Mouse (Mus musculus): ENCODE measurements around the gene Gp9.
"Not testable (repeated sequence)": the region's sequence is repeated elsewhere in the genome, so short reads cannot be mapped to it uniquely, and the experiment has no call there.

Gene Gp9

GRCm38 (mm10) chr6:87750184-87750910 is 27.5 kb upstream of the Gp9 start:
- DNase-seq (ENCODE audit: low spot score): no peak

- no peak for DNase-seq (ENCODE audit: low spot score)
Measured at GRCm38 (mm10) chr6:87751574-87751973, 26.3 kb upstream of the Gp9 start.

- no peak for DNase-seq (ENCODE audit: low spot score)
Measured at GRCm38 (mm10) chr6:87755196-87755595, 22.7 kb upstream of the Gp9 start.

- no peak for DNase-seq (ENCODE audit: low spot score)
Measured at GRCm38 (mm10) chr6:87756896-87757295, 21.0 kb upstream of the Gp9 start.

- no peak for DNase-seq (ENCODE audit: low spot score)
Measured at GRCm38 (mm10) chr6:87759404-87759803, 18.5 kb upstream of the Gp9 start.

- no peak for DNase-seq (ENCODE audit: low spot score)
Measured at GRCm38 (mm10) chr6:87759850-87760249, 18.0 kb upstream of the Gp9 start.

- DNase-seq (ENCODE audit: low spot score): no peak
Measured at GRCm38 (mm10) chr6:87762161-87762560, 15.7 kb upstream of the Gp9 start.

GRCm38 (mm10) chr6:87763376-87764280 is 14.2 kb upstream of the Gp9 start:
- peak; percentile 19 for DNase-seq (ENCODE audit: low spot score)

GRCm38 (mm10) chr6:87764296-87764695 is 13.6 kb upstream of the Gp9 start:
- not testable (repeated sequence) for DNase-seq (ENCODE audit: low spot score)

GRCm38 (mm10) chr6:87770626-87771025 is 7.2 kb upstream of the Gp9 start:
- no peak for DNase-seq (ENCODE audit: low spot score)

- no peak for DNase-seq (ENCODE audit: low spot score)
Measured at GRCm38 (mm10) chr6:87774466-87774865, 3.4 kb upstream of the Gp9 start.

GRCm38 (mm10) chr6:87774909-87775308 is 3.0 kb upstream of the Gp9 start:
- no peak for DNase-seq (ENCODE audit: low spot score)

GRCm38 (mm10) chr6:87775588-87776245 is 2.2 kb upstream of the Gp9 start:
- no peak for DNase-seq (ENCODE audit: low spot score)

GRCm38 (mm10) chr6:87776663-87777062 is 1.2 kb upstream of the Gp9 start:
- DNase-seq (ENCODE audit: low spot score): no peak

GRCm38 (mm10) chr6:87778294-87779173 is 662 bp downstream of the Gp9 start:
- no peak for DNase-seq (ENCODE audit: low spot score)

GRCm38 (mm10) chr6:87779174-87780165 is 1.6 kb downstream of the Gp9 start:
- no peak for DNase-seq (ENCODE audit: low spot score)

- no peak for DNase-seq (ENCODE audit: low spot score)
Measured at GRCm38 (mm10) chr6:87780546-87781301, 2.9 kb downstream of the Gp9 start.

GRCm38 (mm10) chr6:87784033-87784432 is 6.2 kb downstream of the Gp9 start:
- no peak for DNase-seq (ENCODE audit: low spot score)

GRCm38 (mm10) chr6:87786621-87787020 is 8.7 kb downstream of the Gp9 start:
- no peak for DNase-seq (ENCODE audit: low spot score)
